Mouse (Mus musculus) c-Kit-positive CD71-negative TER-119-negative erythroid progenitor cells, embryonic 14.5 days (primary cell): Measurements from ENCODE around the gene Eaf1.

ENCODE experiments used
- DNase-seq: peaks from one replicate; pipeline ENCODE4 v3.0.0-alpha.2; 2013; ENCODE audit warnings: low read depth

The Eaf1 gene

GRCm38 (mm10) chr14:31510322-31510721, 16.1 kb downstream of the Eaf1 start:
- DNase-seq, result no peak

DNA sequence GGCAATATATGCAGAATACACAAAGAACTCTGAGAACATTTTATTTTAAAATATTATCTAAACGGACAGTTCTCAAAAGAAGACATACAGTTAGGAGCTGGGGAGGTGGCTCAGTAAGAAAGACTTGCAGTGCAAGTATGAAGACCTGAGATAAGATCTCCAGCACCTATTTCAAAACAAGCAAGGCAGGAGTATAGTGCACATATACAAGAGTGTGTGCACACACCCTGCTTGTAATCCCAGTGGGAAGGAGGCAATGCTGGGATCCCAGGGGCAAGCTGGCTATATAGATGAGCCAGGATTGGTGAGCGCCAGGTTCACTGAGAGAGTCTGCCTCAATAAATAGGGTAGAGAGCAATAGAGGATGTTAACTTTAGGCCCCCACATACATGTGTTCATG, 21.7 kb downstream of the Eaf1 start:
- no peak for DNase-seq

GRCm38 (mm10) chr14:31519165-31519564, 25.0 kb downstream of the Eaf1 start:
- no peak for DNase-seq

DNA sequence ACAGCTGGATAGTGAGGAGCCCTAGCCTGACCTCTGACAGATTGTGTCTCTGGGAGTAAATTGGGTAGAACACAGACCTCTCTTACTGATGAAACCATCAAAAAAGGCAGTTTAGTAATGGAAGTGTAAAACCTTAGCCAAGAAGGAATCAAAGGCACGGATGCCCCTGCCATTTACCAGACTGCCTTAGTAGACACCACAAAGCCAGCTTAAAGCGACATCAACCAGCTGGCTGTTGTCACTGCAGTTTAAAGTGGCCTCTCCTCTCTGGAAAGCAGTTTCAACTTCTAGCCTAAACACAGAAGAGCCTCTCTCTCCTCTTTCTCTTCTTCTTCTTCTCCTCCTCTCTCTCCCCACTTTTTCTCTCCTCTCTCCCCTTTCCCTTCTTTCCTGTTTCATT, 27.1 kb downstream of the Eaf1 start:
- no peak for DNase-seq

DNA sequence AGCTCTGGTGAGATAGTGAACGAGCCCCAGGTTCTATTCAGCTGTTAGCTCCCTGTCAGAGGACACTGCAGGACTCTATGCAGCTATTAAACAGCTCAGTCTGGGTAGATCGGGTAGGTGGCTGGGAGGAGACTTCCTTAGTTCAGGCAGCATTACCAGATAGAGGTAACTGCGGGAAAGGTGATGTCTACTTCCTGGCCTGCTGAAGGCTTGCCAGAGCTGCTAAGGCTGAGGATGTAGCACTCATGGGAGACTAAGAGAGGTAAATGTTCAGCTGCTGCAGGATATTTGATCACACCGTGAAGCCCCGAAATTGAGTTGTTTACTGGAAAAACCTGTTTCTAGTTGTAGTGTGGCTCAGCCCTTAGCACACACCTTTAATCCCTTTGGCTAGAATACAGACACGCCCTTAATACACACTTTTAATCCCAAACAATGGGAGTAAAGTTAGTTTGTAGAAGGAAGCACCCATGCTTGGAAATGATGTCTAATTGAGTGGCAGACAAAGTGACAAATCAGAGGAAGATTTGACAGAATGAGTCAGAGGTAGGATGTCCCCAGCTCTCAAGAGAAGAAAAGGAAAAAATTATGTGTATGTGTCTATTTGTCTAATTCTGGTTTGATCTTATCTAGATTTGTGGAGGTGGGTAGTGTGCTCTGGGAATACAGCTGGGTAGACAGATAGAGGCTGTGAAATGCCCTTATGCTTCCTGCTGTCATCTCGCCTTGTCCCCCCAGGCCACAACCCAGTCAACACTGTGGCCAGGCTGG, 31.0 kb downstream of the Eaf1 start:
- DNase-seq, result no peak

DNA sequence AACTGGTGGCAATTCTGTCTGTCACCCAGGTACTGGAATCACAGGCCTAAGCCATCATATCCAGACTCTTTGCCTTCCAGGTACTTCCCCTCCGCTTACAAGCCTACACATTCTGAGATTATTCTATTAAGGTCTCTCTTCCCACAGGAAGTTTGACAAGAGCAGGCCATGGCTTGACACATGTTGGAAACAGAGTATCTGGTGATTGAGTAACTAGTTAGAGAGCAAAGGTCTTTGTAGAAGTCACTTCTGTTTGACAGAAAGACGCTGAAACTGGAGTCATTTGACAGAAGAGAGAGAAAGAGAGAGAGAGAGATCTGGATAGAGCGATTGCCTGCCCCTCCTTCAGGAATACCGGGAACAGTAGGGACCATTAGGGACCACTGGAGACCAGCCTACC, 36.6 kb downstream of the Eaf1 start:
- DNase-seq, result no peak

DNA sequence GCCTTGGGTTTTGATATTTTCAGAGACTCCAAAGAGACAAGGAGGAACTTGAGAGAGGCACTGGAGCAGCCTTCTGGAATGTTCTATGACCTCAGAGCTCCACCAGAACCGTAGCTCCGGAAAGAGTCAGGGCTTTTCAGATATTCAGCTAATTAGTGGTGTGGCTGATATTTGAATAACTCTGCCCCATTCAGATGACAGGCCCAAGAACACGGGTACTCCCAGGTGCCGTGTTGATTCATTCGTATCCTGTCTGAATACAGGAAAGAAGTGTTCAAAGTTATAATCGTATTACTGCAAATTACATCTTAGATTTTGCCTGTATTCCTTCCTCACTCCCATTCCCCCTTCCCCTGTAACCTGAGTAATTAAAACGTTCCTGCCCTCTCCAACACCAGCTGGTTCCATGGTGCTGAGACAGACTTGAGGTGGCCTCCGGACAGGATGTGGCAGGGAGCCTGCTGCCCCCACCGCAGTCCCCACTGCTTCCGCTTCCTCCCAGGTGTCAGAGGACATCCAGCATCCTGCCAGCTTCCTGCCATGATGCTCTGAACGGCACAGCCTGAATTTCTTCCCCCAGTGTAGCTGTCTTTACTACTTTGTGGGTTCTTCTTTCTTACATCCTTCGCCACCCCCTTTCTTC, 37.4 kb downstream of the Eaf1 start:
- DNase-seq, result peak; percentile 29

- DNase-seq, result no peak
These were observed 38.5 kb downstream of the Eaf1 start for GRCm38 (mm10) chr14:31532656-31533055.

DNA sequence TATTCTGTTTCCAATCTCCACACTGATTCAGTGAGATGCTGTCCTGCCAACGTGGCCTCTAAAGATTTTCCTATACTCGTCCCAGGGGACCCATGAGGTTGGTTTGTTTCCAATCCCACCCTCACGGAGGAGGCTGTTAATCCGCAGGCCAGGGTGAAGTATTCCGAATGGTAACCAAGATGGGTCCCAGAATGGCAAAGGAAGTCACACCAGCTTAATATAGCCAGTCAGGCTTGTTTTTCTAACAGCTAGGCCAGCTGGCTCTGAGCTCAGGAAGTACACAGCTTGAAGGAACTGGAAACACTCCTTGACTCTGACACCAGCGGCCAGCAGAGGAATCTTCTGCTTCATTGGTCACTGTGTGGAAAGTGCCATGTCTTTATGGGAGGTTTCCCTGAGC, 43.1 kb downstream of the Eaf1 start:
- DNase-seq, result no peak

- DNase-seq, result no peak
These were observed 49.8 kb downstream of the Eaf1 start for GRCm38 (mm10) chr14:31543885-31544442.

- no peak for DNase-seq
These were observed 60.8 kb downstream of the Eaf1 start for GRCm38 (mm10) chr14:31555021-31555420.

- no peak for DNase-seq
These were observed 61.8 kb downstream of the Eaf1 start for GRCm38 (mm10) chr14:31555963-31556434.

GRCm38 (mm10) chr14:31556526-31557260, 62.5 kb downstream of the Eaf1 start:
- no peak for DNase-seq

- no peak for DNase-seq
These were observed 63.1 kb downstream of the Eaf1 start for GRCm38 (mm10) chr14:31557273-31557672.

DNA sequence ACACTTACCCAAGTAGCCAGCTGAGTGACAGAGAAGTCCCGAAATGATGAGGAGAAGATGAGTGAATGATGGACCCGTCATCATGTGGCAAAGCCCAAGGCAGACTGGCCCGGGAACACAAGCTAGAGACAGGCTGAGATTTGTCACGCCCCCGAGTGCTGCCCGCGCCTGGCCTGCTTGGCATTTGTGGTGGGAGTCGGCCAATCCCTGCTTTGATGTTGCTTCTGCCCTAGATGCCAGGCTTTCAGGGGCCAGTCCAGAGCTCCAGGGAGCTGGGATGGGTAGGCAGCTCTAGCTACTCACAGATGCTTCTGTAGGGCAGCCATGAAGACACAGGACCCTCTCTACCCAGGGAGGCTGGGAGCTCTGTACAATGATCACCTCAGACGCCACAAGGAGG, 63.6 kb downstream of the Eaf1 start:
- no peak for DNase-seq

DNA sequence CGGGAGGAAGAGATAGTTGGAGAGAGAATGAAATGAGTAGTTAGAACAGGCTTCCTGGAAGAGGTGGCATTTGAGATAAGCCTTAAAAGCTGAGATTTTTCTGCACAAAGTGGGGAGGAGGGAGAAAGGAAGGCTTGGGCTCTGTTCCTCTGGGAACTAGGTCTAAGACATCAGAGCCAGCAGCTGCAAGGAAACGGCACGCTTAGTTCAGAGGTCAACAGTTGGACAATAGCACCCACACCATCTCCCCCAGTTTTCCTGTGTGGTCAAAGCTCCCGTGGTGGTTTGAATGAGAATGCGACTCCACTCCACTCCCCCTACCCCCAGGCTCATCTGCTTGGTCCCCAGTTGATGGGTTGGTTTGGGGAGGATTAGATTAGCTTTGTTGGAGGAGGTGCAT, 65.0 kb downstream of the Eaf1 start:
- no peak for DNase-seq
